Mouse (Mus musculus): ENCODE results near the gene Haus4. TPM values are rescaled to one million over a fixed set of nuclear protein-coding genes. Genes with fewer than 3 reads are reported as not detected.

Gene Haus4
- total and polyA plus RNA-seq, 3 experiments = 39.2 to 73.4 TPM; not detected in 1

DNA sequence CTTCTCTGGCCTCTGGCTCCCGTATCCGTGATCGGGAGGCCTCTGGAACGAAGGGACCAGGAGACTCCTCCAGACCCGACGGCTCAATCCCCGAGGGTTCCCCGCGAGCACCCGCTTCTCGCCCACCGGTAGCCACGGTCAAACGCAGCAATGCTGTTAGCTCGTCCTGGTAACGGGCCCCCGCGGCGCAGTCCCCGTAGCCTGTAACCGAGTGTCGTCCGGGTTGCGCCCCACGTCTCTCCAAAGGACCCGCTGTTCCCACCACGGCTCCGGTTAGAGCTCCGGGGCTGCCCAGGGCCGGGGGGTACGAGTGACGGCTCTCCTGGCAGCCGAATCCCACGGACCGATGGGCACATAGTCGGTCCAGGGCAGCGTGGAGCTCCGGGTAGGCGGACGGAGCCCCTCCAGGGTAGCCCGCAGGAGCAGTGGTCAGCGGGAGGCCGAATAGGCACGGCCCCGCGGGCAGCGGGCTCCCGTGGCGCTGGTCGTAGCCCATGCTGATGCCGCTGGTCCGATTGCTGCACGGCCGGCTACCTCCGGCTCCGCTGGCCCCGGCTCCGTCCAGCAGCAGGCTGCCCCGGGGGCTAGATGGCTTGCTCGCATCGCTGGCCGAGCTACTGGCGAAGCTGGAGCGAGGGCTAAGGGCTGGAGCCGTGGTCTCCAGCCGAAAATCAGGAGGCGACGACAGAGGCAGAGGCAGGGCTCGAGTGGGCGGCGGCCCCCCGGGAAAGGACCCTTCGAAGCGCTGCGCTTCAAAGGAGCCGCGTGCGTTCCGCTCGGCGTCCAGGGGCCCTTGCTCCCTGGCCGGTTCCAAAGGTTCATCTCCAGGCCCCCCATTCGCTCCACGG, 22.0 kb upstream of the Haus4 start:
- Histone ChIP-seq H3K27ac (ENCODE audit: control insufficient read depth, low read depth, low read length) (no peak overlapping the region), H3K36me3 (ENCODE audit: control insufficient read depth in 1 of 2, insufficient read depth in 2 of 2, low read length in 2 of 2) (0 out of 4 replicates have a peak, but pooled peaks cover 0 to 5% of the 10 kb centered on the region in 2 experiments), H3K9ac (ENCODE audit: control insufficient read depth, low read depth, low read length, poor library complexity, severe bottlenecking) (no peak overlapping the region), H3K4me3 (ENCODE audit: control insufficient read depth in 1 of 2, insufficient read depth in 1 of 2, low read depth in 2 of 2, low read length in 2 of 2) (no peak overlapping the region), H3K27me3 (ENCODE audit: control insufficient read depth in 1 of 2, insufficient read depth in 2 of 2, low read length in 2 of 2) (no peaks in the 10 kb centered on the region), H3K9me3 (replicated peaks; ENCODE audit: insufficient read depth, low read length) (no peaks in the 10 kb centered on the region), H3K4me1 (ENCODE audit: control insufficient read depth in 1 of 2, insufficient read depth in 2 of 2, low read length in 2 of 2) (peaks cover 6 to 16% of the 10 kb centered on the region in 2 experiments), H3K79me2 (ENCODE audit: control insufficient read depth, insufficient read depth, low read length, poor library complexity) (no peaks in the 10 kb centered on the region)
- no peak for DNase-seq (ENCODE audit: low read depth, low spot score)
- no peak for TF ChIP-seq RCOR1 (IDR thresholded peaks at IDR 0.05; ENCODE audit: low read depth, low read length)
- TF ChIP-seq TBP (IDR thresholded peaks at IDR 0.05; ENCODE audit: low read depth, low read length) = no peak
- no peak for TF ChIP-seq ZC3H11A (IDR thresholded peaks at IDR 0.05; ENCODE audit: low read depth, low read length)
- TF ChIP-seq SIN3A (IDR thresholded peaks at IDR 0.05; ENCODE audit: low read length) = no peak
- no peak for TF ChIP-seq MAZ (IDR thresholded peaks at IDR 0.05; ENCODE audit: low read depth, low read length)
- no peak for TF ChIP-seq MAFK (IDR thresholded peaks at IDR 0.05; ENCODE audit: borderline replicate concordance, low read depth, low read length)
- no peak for TF ChIP-seq POLR2AphosphoS2 (IDR thresholded peaks at IDR 0.05; ENCODE audit: low read length)
- TF ChIP-seq ETS1 (IDR thresholded peaks at IDR 0.05; ENCODE audit: low read depth, low read length) = no peak
- no peak for TF ChIP-seq E2F4 (IDR thresholded peaks at IDR 0.05; ENCODE audit: borderline replicate concordance, low read depth, low read length)
- TF ChIP-seq MYB (IDR thresholded peaks at IDR 0.05; ENCODE audit: low read depth, low read length) = no peak
- TF ChIP-seq JUND (IDR thresholded peaks at IDR 0.05; ENCODE audit: low read depth, low read length) = no peak
- no peak for TF ChIP-seq GABPA (IDR thresholded peaks at IDR 0.05; ENCODE audit: low read depth, low read length)
- TF ChIP-seq ZNF384 (IDR thresholded peaks at IDR 0.05; ENCODE audit: low read depth, low read length) = no peak
- TF ChIP-seq TAL1 (IDR thresholded peaks at IDR 0.05; ENCODE audit: low read length) = no peak
- TF ChIP-seq TCF12 (IDR thresholded peaks at IDR 0.05; ENCODE audit: low read depth, low read length) = no peak

DNA sequence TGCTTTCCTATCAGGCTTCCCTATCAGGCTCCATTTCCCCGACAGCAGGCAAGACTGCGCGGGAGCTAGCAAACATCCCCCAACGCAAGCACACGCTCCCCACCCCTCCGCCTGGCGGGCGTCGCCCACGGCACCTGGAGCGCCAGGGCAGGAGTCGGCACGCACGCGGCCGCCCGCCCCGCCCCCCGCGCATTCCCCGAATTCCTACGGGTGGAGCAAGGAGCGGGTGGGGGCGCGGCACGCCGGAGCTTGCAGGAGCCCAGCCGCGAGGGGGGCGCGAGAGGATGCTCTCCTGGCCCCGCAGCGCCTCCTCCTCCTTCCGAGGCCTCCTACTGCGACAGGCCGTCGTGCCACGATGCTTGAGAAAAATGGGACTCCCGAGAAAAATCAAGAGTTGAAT, 21.2 kb upstream of the Haus4 start:
- Histone ChIP-seq H3K36me3 (ENCODE audit: control insufficient read depth in 1 of 2, insufficient read depth in 2 of 2, low read length in 2 of 2) (0 out of 4 replicates have a peak, but pooled peaks cover 0 to 5% of the 10 kb centered on the region in 2 experiments), H3K9ac (ENCODE audit: control insufficient read depth, low read depth, low read length, poor library complexity, severe bottlenecking) (no peak overlapping the region), H3K27me3 (ENCODE audit: control insufficient read depth in 1 of 2, insufficient read depth in 2 of 2, low read length in 2 of 2) (no peaks in the 10 kb centered on the region), H3K79me2 (ENCODE audit: control insufficient read depth, insufficient read depth, low read length, poor library complexity) (no peaks in the 10 kb centered on the region), H3K4me3 (ENCODE audit: control insufficient read depth in 1 of 2, insufficient read depth in 1 of 2, low read depth in 2 of 2, low read length in 2 of 2) (no peak overlapping the region), H3K9me3 (replicated peaks; ENCODE audit: insufficient read depth, low read length) (no peaks in the 10 kb centered on the region), H3K4me1 (ENCODE audit: control insufficient read depth in 1 of 2, insufficient read depth in 2 of 2, low read length in 2 of 2) (peaks cover 6 to 16% of the 10 kb centered on the region in 2 experiments), H3K27ac (ENCODE audit: control insufficient read depth, low read depth, low read length) (no peak overlapping the region)
- no peak for TF ChIP-seq MYC (IDR thresholded peaks at IDR 0.05; ENCODE audit: low read depth, low read length)
- no peak for TF ChIP-seq CTCF (IDR thresholded peaks at IDR 0.05 in 2 of 3, conservative IDR thresholded peaks at IDR 0.05 in 1 of 3; ENCODE audit: control insufficient read depth in 1 of 3, insufficient read depth in 1 of 3, low read depth in 2 of 3, low read length in 3 of 3, poor library complexity in 1 of 3, severe bottlenecking in 1 of 3)
- no peak for TF ChIP-seq ELF1 (IDR thresholded peaks at IDR 0.05; ENCODE audit: low read depth, low read length)
- no peak for TF ChIP-seq ZC3H11A (IDR thresholded peaks at IDR 0.05; ENCODE audit: low read depth, low read length)
- no peak for TF ChIP-seq GATA1 (IDR thresholded peaks at IDR 0.05; ENCODE audit: low read depth, low read length)
- TF ChIP-seq TAL1 (IDR thresholded peaks at IDR 0.05; ENCODE audit: low read length) = no peak
- TF ChIP-seq UBTF (IDR thresholded peaks at IDR 0.05; ENCODE audit: borderline replicate concordance, insufficient read depth, low read depth, low read length) = no peak
- no peak for TF ChIP-seq MXI1 (IDR thresholded peaks at IDR 0.05; ENCODE audit: low read depth, low read length)
- no peak for TF ChIP-seq GABPA (IDR thresholded peaks at IDR 0.05; ENCODE audit: low read depth, low read length)
- TF ChIP-seq RCOR1 (IDR thresholded peaks at IDR 0.05; ENCODE audit: low read depth, low read length) = no peak
- no peak for TF ChIP-seq MAZ (IDR thresholded peaks at IDR 0.05; ENCODE audit: low read depth, low read length)
- TF ChIP-seq ZKSCAN1 (IDR thresholded peaks at IDR 0.05; ENCODE audit: low read depth, low read length) = no peak
- TF ChIP-seq ZNF384 (IDR thresholded peaks at IDR 0.05; ENCODE audit: low read depth, low read length) = no peak
- TF ChIP-seq SMC3 (IDR thresholded peaks at IDR 0.05; ENCODE audit: low read depth, low read length) = no peak
- TF ChIP-seq EP300 (IDR thresholded peaks at IDR 0.05; ENCODE audit: low read depth in 1 of 2, low read length in 2 of 2) = no peak
- no peak for TF ChIP-seq TBP (IDR thresholded peaks at IDR 0.05; ENCODE audit: low read depth, low read length)
- no peak for TF ChIP-seq MYB (IDR thresholded peaks at IDR 0.05; ENCODE audit: low read depth, low read length)
- TF ChIP-seq MAX (IDR thresholded peaks at IDR 0.05; ENCODE audit: low read length) = no peak
- DNase-seq (ENCODE audit: low read depth, low spot score) = no peak

Data from MEL (cell line).